Mouse (Mus musculus) embryonic facial prominence, embryonic 11.5 days (tissue): ENCODE measurements around the gene Olfr68. TPM values are rescaled to one million over a fixed set of nuclear protein-coding genes. Genes with fewer than 3 reads are reported as not detected.
"Not testable (repeated sequence)": the region's sequence is repeated elsewhere in the genome, so short reads cannot be mapped to it uniquely, and the experiment has no call there.

Experiments
- ATAC-seq: fragments of 200-750 bp; cut with Nextera tagmentation; replicated peaks from 2 replicates; pipeline ENCODE4 v1.8.0; 2017; ENCODE audit warnings: low read depth; ENCODE audit not compliant: insufficient number of reproducible peaks, low FRiP score, low TSS enrichment
- DNase-seq: peaks from one replicate; pipeline ENCODE4 v3.0.0-alpha.2; 2015; ENCODE audit warnings: low spot score
- H3K27ac ChIP-seq: fragments of 300-500 bp; sonication (generic); replicated peaks from 2 replicates; pipeline ENCODE4 v1.5.1; 2014; ENCODE audit warnings: mild to moderate bottlenecking, low read depth, low read length, control low read depth
- H3K27me3 ChIP-seq: fragments of 300-500 bp; sonication (generic); 2 replicates; pipeline ENCODE4 v1.6.1; 2014; ENCODE audit warnings: mild to moderate bottlenecking, low read length, moderate library complexity, mixed read lengths; ENCODE audit not compliant: control insufficient read depth, insufficient read depth
- H3K36me3 ChIP-seq: fragments of 300-500 bp; sonication (generic); replicated peaks from 2 replicates; pipeline ENCODE4 v1.6.1; 2014; ENCODE audit warnings: low read depth, mild to moderate bottlenecking, low read length, moderate library complexity, mixed read lengths; ENCODE audit not compliant: control insufficient read depth, insufficient read depth
- H3K4me1 ChIP-seq: fragments of 300-500 bp; sonication (generic); 2 replicates; pipeline ENCODE4 v1.6.1; 2014; ENCODE audit warnings: low read length, mixed read lengths; ENCODE audit not compliant: control insufficient read depth, insufficient read depth
- H3K4me2 ChIP-seq: fragments of 300-500 bp; sonication (generic); 2 replicates; pipeline ENCODE4 v1.6.1; 2014; ENCODE audit warnings: low read depth, mild to moderate bottlenecking, control low read depth, low read length, moderate library complexity
- H3K4me3 ChIP-seq: fragments of 300-500 bp; sonication (generic); 2 replicates; pipeline ENCODE4 v1.5.1; 2014; ENCODE audit warnings: low read depth, low read length, control low read depth
- H3K9ac ChIP-seq: fragments of 300-500 bp; sonication (generic); replicated peaks from 2 replicates; pipeline ENCODE4 v1.6.1; 2014; ENCODE audit warnings: mild to moderate bottlenecking, control low read depth, low read length
- H3K9me3 ChIP-seq: fragments of 300-500 bp; sonication (generic); replicated peaks from 2 replicates; pipeline ENCODE4 v1.6.1; 2016; ENCODE audit warnings: mild to moderate bottlenecking, low read length, inconsistent platforms, mixed read lengths; ENCODE audit not compliant: control insufficient read depth
- WGBS: fragments of 180-500 bp; shearing (Covaris S2); extraction: QIAGEN DNeasy Blood & Tissue Kit; methylation state at CpG from one replicate; pipeline ENCODE4 v1.1.7; 2014; 5-methylcytosine and 5-hydroxymethylcytosine counted together
- polyA plus RNA-seq: library from polyadenylated mRNA; unstranded; fragments of >200 nt; fragmentation: Nextera tagmentation; extraction: Ambion mirVana; gene quantifications from 2 replicates; pipeline ENCODE4 v1.2.1, GENCODE M21; 2014

Olfr68 gene
- polyA plus RNA-seq, 1 experiment from 2014 or later, result not detected

- H3K9me3 ChIP-seq, H3K4me3 ChIP-seq, H3K4me2 ChIP-seq, ATAC-seq, H3K4me1 ChIP-seq, H3K27ac ChIP-seq, H3K36me3 ChIP-seq, DNase-seq, H3K27me3 ChIP-seq, H3K9ac ChIP-seq: not testable (repeated sequence)
- WGBS, result no CpG with 5 or more reads among the region's 3 CpGs
Measured at GRCm38 (mm10) chr7:103813152-103813551, 33.7 kb upstream of the Olfr68 start.

GRCm38 (mm10) chr7:103812174-103812573, 32.7 kb upstream of the Olfr68 start:
- ATAC-seq (no peak), DNase-seq (no peak)
- Histone ChIP-seq H3K27ac (no peak overlapping the region), H3K4me2 (no peak overlapping the region), H3K9me3 (no peaks in the 10 kb centered on the region), H3K4me1 (no peaks in the 10 kb centered on the region), H3K9ac (no peak overlapping the region), H3K4me3 (no peak overlapping the region), H3K27me3 (no peaks in the 10 kb centered on the region), H3K36me3 (no peaks in the 10 kb centered on the region)
- WGBS, result 69% methylated on average over 1 of the region's 1 CpGs

- no peak for DNase-seq
- H3K4me3 ChIP-seq, result no peak overlapping the region
- no peaks in the 10 kb centered on the region for H3K9me3 ChIP-seq
- no peaks in the 10 kb centered on the region for H3K36me3 ChIP-seq
- H3K4me1 ChIP-seq, result no peaks in the 10 kb centered on the region
- no peak overlapping the region for H3K4me2 ChIP-seq
- H3K9ac ChIP-seq, result no peak overlapping the region
- ATAC-seq, result no peak
- WGBS, result 76% methylated on average over 1 of the region's 1 CpGs
- H3K27ac ChIP-seq, result no peak overlapping the region
- no peaks in the 10 kb centered on the region for H3K27me3 ChIP-seq
Measured at GRCm38 (mm10) chr7:103811223-103811845, 31.8 kb upstream of the Olfr68 start.

- H3K4me2 ChIP-seq, result no peak overlapping the region
- no peak overlapping the region for H3K4me3 ChIP-seq
- H3K4me1 ChIP-seq, result no peaks in the 10 kb centered on the region
- no peak overlapping the region for H3K9ac ChIP-seq
- ATAC-seq (no peak), DNase-seq (no peak)
- no peaks in the 10 kb centered on the region for H3K9me3 ChIP-seq
- H3K27ac ChIP-seq, result no peak overlapping the region
- 79% methylated on average over 3 of the region's 3 CpGs for WGBS
- no peaks in the 10 kb centered on the region for H3K36me3 ChIP-seq
- no peaks in the 10 kb centered on the region for H3K27me3 ChIP-seq
Measured at GRCm38 (mm10) chr7:103810746-103811145, 31.2 kb upstream of the Olfr68 start.

GRCm38 (mm10) chr7:103810296-103810695, 30.8 kb upstream of the Olfr68 start:
- Histone ChIP-seq H3K27me3 (no peaks in the 10 kb centered on the region), H3K4me3 (no peak overlapping the region), H3K36me3 (no peaks in the 10 kb centered on the region), H3K27ac (no peak overlapping the region), H3K4me2 (no peak overlapping the region), H3K9me3 (no peaks in the 10 kb centered on the region), H3K4me1 (no peaks in the 10 kb centered on the region), H3K9ac (no peak overlapping the region)
- WGBS, result 73% methylated on average over 1 of the region's 1 CpGs
- no peak for DNase-seq
- no peak for ATAC-seq

- ATAC-seq, result no peak
Measured at GRCm38 (mm10) chr7:103809801-103810155, 30.3 kb upstream of the Olfr68 start.

GRCm38 (mm10) chr7:103808971-103809800, 29.7 kb upstream of the Olfr68 start:
- ATAC-seq, result no peak
- 67% methylated on average over 5 of the region's 5 CpGs for WGBS
- H3K27me3 ChIP-seq, result no peaks in the 10 kb centered on the region
- DNase-seq, result no peak
- no peak overlapping the region for H3K4me2 ChIP-seq
- no peak overlapping the region for H3K27ac ChIP-seq
- no peak overlapping the region for H3K9ac ChIP-seq
- H3K9me3 ChIP-seq, result no peaks in the 10 kb centered on the region
- H3K36me3 ChIP-seq, result no peaks in the 10 kb centered on the region
- H3K4me1 ChIP-seq, result no peaks in the 10 kb centered on the region
- no peak overlapping the region for H3K4me3 ChIP-seq

More at GRCm38 (mm10) chr7:103809801-103810155, 30.3 kb upstream of the Olfr68 start:
- 83% methylated on average over 1 of the region's 1 CpGs for WGBS
- Histone ChIP-seq H3K27ac (no peak overlapping the region), H3K9ac (no peak overlapping the region), H3K27me3 (no peaks in the 10 kb centered on the region), H3K4me3 (no peak overlapping the region), H3K36me3 (no peaks in the 10 kb centered on the region), H3K4me1 (no peaks in the 10 kb centered on the region), H3K9me3 (no peaks in the 10 kb centered on the region), H3K4me2 (no peak overlapping the region)
- no peak for DNase-seq

- H3K27ac ChIP-seq, H3K36me3 ChIP-seq, H3K4me1 ChIP-seq, H3K9ac ChIP-seq, DNase-seq, H3K27me3 ChIP-seq, H3K4me2 ChIP-seq, H3K4me3 ChIP-seq, H3K9me3 ChIP-seq, ATAC-seq: not testable (repeated sequence)
- WGBS, result 76% methylated on average over 2 of the region's 2 CpGs
Measured at GRCm38 (mm10) chr7:103808120-103808519, 28.6 kb upstream of the Olfr68 start.
